Mouse (Mus musculus) c-Kit-negative CD71-positive TER-119-positive erythroid progenitor cells, embryonic 14.5 days (primary cell): ENCODE measurements around the gene Lpp.
"Not testable (repeated sequence)": the region's sequence is repeated elsewhere in the genome, so short reads cannot be mapped to it uniquely, and the experiment has no call there.

Experiments
- DNase-seq: peaks from one replicate; pipeline ENCODE4 v3.0.0-alpha.2; 2013; ENCODE audit warnings: low read depth, low spot score

The Lpp gene

GRCm38 (mm10) chr16:24973009-24973631 is 579.8 kb downstream of the Lpp start:
- DNase-seq: no peak

GRCm38 (mm10) chr16:24977771-24978170 is 584.5 kb downstream of the Lpp start:
- no peak for DNase-seq

- DNase-seq: no peak
These were observed 584.9 kb downstream of the Lpp start for GRCm38 (mm10) chr16:24978226-24978625.

GRCm38 (mm10) chr16:24979391-24979790 is 586.1 kb downstream of the Lpp start:
- no peak for DNase-seq

GRCm38 (mm10) chr16:24982828-24983227 is 589.5 kb downstream of the Lpp start:
- DNase-seq: no peak

- DNase-seq: no peak
These were observed 597.0 kb downstream of the Lpp start for GRCm38 (mm10) chr16:24990331-24990730.

- DNase-seq: no peak
These were observed 597.8 kb downstream of the Lpp start for GRCm38 (mm10) chr16:24991059-24991541.

GRCm38 (mm10) chr16:24991995-24992394 is 598.7 kb downstream of the Lpp start:
- DNase-seq: no peak

GRCm38 (mm10) chr16:24992494-24992893 is 599.2 kb downstream of the Lpp start:
- no peak for DNase-seq

GRCm38 (mm10) chr16:25010980-25011877 is 617.9 kb downstream of the Lpp start:
- no peak for DNase-seq

GRCm38 (mm10) chr16:25012938-25013337 is 619.6 kb downstream of the Lpp start:
- DNase-seq: no peak

- no peak for DNase-seq
These were observed 623.0 kb downstream of the Lpp start for GRCm38 (mm10) chr16:25016261-25016836.

GRCm38 (mm10) chr16:25017046-25017445 is 623.7 kb downstream of the Lpp start:
- no peak for DNase-seq

- not testable (repeated sequence) for DNase-seq
These were observed 628.5 kb downstream of the Lpp start for GRCm38 (mm10) chr16:25021743-25022359.

- no peak for DNase-seq
These were observed 631.3 kb downstream of the Lpp start for GRCm38 (mm10) chr16:25024591-25024990.

- no peak for DNase-seq
These were observed 632.9 kb downstream of the Lpp start for GRCm38 (mm10) chr16:25026191-25026590.

- no peak for DNase-seq
These were observed 636.2 kb downstream of the Lpp start for GRCm38 (mm10) chr16:25029548-25029947.

GRCm38 (mm10) chr16:25037361-25037760 is 644.1 kb downstream of the Lpp start:
- no peak for DNase-seq

- DNase-seq: no peak
These were observed 645.2 kb downstream of the Lpp start for GRCm38 (mm10) chr16:25038529-25038928.

- no peak for DNase-seq
These were observed 646.6 kb downstream of the Lpp start for GRCm38 (mm10) chr16:25039904-25040303.

- no peak for DNase-seq
These were observed 647.9 kb downstream of the Lpp start for GRCm38 (mm10) chr16:25041165-25041564.
